Mouse (Mus musculus) gastrocnemius, postnatal 4 days (tissue): ENCODE measurements at regions not wholly inside any gene's neighbourhood (a gene's known extent, or its start where the extent isn't known, plus 50 kb on each side); places are given as distances from the start of the nearest gene placed in this dataset.
"Not testable (repeated sequence)": the region's sequence is repeated elsewhere in the genome, so short reads cannot be mapped to it uniquely, and the experiment has no call there.

Source experiments
- DNase-seq, 2 experiments: peaks; one replicate each; pipeline ENCODE4 v3.0.0; 2021 to 2022; ENCODE audit warnings: low spot score in 2 of 2, mixed read lengths in 2 of 2

GRCm38 (mm10) chr11:20390622-20391021 is 58.1 kb upstream of the Slc1a4 start:
- DNase-seq, result no peak

DNA sequence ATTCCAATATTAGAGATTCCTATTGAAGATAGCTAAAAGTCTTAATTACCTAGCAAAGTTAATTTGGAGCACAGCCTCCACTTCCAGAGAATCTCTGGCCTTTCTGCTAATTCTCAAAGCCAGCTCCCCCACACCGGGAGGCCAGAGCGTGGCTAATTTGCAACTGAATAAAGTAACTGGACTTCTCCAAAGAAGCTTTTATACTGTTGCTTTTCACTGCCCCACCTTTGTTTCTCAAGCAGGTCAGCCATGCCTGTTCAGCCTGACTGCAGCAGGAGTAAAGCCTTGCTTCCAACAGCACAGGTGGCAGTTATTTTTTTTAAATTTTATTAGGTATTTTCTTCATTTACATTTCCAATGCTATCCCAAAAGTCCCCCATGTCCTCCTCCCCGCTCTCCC is 60.8 kb upstream of the Slc1a4 start:
- not testable (repeated sequence) for DNase-seq

DNA sequence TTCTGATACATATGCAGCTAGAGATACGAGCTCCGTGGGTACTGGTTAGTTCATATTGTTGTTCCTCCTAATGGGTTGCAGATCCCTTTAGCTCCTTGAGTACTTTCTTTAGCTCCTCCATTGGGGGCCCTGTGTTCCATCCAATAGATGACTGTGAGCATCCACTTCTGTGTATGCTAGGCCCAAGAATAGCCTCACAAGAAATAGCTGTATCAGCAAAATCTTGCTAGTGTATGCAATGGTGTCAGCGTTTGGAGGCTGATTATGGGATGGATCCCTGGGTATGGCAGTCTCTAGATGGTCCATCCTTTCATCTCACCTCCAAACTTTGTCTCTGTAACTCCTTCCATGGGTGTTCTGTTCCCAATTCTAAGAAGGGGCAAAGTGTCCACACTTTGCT is 61.3 kb upstream of the Slc1a4 start:
- not testable (repeated sequence) for DNase-seq

GRCm38 (mm10) chr11:20395848-20396203 is 63.3 kb upstream of the Slc1a4 start:
- no peak for DNase-seq

DNA sequence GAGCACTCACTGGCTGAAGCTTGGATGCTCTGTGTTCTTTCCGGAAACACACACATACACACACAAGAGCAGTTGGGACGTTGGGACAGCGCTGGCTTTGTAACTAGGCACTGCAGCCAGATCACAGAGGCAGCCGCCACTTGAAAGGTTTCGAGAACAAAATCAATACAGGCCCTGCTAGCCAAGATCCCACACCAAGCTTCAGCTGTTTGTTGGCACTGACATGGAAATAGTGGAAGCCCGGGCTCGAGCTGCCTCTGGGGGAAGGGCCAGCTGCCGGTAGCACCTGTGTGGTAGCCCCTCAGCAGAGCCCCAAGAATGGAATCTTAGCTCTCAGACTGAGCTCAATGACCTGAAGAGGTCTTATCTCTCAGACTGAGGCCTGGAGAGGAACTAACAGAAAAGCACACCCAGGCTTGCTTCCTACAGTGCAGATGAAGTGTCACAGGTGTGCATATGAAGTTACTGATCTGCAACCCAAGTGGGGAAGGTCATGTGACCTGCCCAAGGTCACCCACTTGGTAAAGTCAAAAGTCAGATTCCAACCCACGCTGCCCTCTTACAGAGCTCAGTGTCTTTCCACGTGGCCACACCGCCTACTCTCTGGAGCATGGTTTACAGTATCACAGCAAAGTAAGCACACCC is 63.8 kb upstream of the Slc1a4 start:
- no peak for DNase-seq

DNA sequence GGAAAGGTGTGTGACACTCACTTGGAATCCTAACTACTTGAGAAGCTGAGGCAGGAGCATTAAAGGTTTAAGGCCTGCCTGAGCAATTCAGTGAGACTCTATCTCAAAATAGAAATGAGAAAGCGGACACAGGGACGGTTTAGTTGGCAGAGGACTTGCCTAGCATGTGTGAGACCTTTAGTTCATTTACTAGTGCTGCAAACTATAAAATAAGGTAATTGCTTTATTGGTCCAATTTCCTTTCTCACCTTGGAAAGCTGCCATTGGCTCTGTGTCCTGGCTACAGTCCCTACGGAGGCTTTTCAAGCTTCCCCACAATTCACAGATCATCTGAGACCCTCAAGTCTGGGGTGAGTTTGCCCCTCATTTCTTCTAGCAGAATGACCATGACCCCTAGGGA is 64.4 kb upstream of the Slc1a4 start:
- DNase-seq, result no peak

DNA sequence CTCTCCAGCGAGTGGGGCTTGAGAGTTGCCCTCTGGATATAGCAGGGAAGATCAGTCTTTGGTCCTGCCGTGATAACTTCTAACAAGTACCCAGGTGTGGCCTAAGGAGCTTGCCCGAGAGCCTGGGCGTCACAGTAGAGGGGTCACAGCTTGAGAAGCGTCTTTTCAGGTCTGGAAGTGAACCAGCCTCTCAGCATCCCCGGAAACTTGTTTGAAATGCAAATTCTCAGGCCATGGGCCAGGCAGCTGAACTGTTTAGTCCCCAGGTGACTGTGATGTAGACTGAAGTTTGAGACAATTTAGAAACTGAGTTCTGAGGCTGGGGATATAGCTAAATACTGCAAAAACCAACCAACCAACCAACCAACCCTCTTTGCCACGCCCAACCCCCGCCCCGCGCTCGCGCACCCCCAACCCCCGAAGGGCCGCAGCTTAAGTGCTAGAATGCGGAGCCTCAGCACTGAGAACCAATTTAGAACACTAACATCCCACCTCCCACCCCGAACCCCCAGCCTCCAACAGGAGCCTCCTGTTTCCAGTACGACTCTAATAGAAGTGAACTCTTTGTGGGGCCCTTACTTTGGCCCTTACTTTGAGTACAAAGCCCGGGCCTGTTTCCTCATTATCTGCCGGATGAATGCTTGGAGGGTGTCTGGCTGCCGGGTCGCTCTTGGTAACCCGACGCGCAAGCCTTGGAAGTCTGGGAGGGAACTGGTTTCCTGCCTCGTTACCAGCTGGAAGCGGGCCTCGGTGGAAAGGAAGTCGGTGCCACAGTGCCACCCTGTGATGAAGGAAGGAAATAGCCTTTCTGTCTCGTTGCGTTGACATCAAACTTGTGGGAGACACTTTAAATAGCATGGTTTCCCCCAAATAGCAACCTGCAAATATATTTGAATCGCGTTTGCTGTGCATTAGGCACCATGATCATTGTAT is 68.1 kb upstream of the Slc1a4 start:
- DNase-seq, result peak; percentile 69 to 86

GRCm38 (mm10) chr11:20403456-20403855 is 70.9 kb upstream of the Slc1a4 start:
- no peak for DNase-seq

- no peak for DNase-seq
These were observed 72.0 kb upstream of the Slc1a4 start for GRCm38 (mm10) chr11:20404476-20404875.

DNA sequence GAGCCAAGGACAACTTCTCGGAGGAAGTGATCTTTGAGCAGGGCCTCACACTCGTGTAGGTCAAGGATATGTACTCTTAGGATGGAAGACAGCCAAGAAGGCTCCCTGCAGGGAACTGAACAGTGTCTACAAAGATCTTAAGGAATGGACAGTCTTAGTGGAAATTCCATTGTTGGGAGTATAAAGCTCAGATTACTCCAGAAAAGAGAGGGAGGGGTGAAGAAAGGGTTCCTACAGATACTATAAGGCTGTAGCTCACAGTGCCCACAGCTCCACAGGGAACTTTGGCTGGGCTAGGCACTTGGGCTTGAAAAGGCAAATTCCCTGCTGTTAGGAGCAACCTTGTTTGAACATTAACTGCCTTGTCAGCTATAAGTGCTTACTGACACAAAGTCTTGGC is 85.6 kb upstream of the Slc1a4 start:
- no peak for DNase-seq

- no peak for DNase-seq
These were observed 88.4 kb upstream of the Slc1a4 start for GRCm38 (mm10) chr11:20420876-20421275.

DNA sequence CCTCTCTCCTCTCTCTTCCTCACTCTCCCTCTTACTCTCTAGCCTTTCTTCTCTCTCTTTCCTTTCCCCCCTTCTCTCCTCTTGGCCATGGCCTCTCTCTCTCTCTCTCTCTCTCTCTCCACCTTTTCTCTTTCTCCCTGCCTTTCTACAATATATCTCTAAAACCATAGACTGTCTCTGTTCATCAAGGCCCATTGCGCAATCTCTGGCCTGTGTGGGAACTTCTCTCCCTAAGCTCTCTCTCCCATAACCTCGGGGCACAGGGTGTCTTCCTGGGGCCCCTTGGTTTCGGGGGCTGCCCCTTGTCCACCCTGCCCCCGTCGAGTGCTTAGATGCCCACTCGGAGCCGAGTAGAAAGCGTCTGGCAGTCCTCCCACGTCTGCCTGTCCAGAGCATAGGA is 103.5 kb upstream of the Slc1a4 start:
- no peak for DNase-seq

- DNase-seq, result no peak
These were observed 100.6 kb upstream of the Sertad2 start for GRCm38 (mm10) chr11:20442476-20442875.

DNA sequence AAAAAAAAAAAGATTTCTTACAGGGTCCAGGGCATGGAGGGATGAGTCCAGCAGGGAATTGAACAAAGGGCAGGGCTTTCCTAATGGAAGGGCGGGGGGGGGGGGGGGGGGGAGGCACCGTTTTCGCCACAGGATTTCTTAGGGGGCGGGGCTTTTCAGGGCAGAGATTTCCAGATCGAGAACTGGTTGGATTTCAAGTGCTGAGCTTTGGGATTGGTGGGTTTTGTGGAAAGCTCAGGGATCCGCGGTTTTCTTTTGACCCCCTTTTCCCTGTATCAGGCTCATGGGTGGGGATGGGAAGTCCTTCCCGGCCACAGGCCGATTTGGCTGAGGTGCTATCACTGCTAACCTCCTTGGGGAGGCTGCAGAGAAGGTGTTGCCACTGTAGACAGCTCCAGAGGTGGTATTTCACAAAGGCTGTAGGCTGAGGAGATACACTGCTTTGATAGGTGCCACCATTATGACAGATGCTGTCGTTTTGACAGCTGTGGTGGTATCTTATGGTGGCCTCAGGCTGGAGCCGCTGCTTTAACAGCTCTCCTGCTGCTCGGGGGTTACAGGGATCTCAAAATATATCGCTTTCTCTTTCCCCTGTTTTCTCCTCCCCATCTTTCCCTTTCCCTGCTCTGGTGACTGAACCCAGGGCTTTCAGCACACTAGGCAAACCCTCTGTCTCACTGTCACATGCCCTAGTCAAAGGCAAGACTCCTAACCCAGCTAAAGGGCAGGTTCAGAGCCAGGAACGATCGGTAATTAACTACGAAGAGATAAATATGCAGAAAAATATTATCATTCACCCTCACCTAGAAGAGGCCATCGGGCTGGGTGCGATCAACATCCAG is 97.8 kb upstream of the Sertad2 start:
- DNase-seq, result no peak

DNA sequence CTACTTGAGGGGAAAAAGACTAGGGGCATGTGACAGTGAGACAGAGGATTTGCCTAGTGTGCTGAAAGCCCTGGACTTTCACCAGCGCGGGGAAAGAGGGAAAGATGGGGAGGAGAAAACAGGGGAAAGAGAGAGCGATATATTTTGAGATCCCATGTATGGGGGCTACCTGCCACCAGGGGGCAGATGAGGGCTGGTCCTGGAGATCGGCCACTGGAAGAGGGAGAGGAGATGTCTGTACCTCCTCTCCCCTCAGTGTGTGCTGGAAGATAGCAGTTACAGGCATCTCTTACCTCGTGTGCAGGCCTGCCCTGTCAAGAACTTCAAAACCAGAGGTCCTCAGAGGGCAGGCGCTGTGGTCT is 97.2 kb upstream of the Sertad2 start:
- DNase-seq, result peak; percentile 57 to 75

DNA sequence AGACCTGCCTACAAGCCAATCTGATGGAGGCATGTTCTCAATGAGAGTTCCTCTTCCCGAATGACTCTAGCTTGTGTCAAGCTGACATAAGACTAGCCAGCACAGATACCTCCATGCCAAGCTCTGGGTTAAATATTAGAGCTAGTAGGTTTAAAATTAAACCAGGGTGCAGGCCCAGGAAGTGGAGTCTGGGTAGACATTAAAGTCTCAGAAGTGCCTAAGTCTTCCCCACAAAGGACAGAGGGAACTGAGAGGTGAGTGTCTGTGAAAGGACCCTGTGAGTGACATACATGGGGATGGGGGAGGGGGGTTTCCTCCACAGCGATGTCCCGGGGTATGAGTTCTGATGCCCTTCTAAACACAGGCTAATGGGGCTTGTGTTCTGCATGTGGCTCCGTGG is 90.2 kb upstream of the Sertad2 start:
- DNase-seq, result no peak

GRCm38 (mm10) chr11:20453786-20454185 is 89.3 kb upstream of the Sertad2 start:
- DNase-seq, result no peak

DNA sequence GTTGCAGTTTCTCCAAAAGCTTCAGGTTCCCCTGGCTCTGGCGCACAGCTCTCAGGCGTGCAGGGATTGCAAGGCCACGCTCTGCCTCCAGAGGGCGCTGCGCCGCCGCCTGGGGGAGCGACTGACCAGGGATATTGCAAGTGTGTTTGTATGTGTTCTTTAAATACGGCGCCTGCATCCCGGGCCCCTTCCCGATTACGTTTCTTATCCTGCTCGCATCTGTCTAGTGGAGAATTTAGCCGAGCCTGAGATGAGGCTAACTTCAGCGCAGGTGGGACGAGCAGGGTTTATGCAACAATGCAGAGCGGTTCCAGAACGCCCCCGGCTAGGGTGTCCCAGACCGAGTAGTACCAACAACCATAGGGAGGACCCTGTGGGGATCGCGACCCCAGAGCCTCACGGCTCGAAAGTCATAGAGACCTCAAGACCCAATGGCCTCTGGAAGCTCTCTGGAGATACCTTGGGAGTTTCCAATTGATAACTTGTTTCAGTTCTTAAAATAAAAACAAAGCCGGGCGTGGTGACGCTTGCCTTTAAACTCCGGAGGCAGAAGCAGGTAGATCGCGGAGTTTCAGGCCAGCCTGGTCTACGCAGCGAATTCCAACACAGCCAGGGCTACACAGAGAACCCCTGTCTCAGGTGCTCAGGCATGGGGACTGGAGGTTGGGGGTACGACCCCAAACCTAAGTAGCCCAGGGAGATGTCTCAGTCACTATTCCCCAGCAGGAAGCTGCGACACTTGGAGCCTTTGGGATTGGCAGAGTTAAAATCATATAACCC is 87.8 kb upstream of the Sertad2 start:
- DNase-seq, result peak; percentile 79 to 84

DNA sequence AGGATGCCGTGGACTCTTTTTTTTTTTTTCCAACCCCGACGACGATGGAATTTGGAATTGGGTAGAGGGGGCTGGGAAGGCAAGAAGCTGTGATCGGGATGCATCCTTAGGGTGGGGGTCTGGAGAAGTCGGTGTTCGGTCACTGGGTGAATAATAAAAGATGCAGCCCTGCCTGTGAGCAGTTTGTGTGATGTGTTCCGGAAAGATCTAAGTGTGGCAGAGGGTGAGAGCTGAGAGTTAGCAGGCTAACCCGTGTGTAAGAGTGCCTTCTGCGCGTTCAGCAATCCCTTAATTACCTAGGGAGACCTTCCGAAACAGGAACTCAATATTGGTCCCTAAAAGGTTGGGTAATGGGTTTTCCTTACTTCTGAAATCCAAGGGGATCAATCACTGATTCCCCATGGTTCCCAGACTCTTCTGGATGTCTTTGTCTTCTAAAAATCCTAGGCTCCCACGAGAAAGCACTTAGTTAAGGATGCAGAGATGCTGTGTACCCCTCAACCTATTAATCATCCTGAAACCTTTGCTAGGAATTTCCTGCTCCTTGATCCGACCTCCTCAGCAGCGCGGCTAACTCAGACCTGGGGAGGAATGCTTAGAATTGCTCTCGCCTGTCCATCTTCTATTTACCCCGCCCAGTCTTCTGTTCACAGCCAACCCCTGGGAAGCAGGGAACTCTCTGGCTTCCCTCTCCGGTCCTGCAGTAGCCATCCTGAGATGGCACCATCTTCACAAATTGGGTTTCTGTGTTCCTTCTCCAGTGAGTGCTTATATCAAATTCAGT is 87.0 kb upstream of the Sertad2 start:
- DNase-seq, result no peak

DNA sequence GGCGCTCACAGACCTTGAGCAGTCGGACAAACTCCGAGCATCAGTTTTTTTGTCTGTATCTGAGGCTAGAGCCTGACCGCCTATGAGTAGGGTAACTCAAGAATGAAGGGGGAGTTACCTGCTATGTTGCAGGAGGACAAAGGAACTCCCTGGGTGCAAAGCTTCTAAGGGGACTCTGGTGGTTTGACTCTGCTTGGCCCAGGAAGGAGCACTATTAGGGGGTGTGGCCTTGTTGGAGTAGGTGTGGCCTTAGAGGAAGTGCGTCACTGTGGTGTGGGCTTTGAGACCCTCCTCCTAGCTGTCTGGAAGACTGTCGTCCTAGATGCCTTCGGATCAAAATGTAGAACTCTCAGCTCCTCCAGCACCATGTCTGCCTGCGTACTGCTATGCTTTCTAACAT is 83.9 kb upstream of the Sertad2 start:
- no peak for DNase-seq
